ENCODE assay signal across 17 mouse cellular contexts in the genomic region with DNA sequence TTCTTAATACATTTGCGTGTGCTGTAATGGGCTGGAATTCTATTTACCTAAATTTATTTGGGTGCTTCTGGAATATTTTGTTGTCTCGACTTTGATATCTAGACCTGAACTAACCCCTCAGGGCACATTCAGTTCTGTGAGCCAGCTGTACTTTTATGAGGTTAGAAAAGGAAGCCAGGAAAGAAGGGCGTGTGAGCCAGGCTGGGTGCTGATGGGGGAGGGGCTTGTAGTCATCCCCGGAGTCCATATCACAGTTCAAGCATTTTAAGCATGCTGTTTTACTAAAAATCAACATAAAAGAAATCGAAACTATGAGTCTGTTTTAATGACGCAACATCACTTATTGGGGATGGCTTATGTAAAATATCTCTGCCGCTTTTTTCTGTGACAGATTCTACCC. TPM values are rescaled to one million over a fixed set of nuclear protein-coding genes. Genes with fewer than 3 reads are reported as not detected.
DNase-seq lines count a peak whose midpoint lies in the region; ATAC-seq and TF ChIP-seq lines count a peak whose summit lies in the region.
"Had no signal": no experiment of that assay in that cellular context is flagged by ENCODE, and none has a peak within 500 bp of the region (broad histone marks: within the 10 kb centered on the region; RNA-seq: fewer than 3 reads in every experiment).

No protein-coding gene starts in this region.

- H3K9me3 ChIP-seq in heart, embryonic 11.5 days (replicated peaks; ENCODE audit: control insufficient read depth, low read length) = no peaks in the 10 kb centered on the region
- H3K9me3 ChIP-seq: forebrain, embryonic 10.5 days; intestine, embryonic 15.5 days; neural tube, embryonic 15.5 days had no signal

- DNase-seq in heart, adult 2 months = peak in 1 of 2 experiments; percentile 4
- DNase-seq in urinary bladder, postnatal 14 days (ENCODE audit: low spot score) = peak; percentile 30
- no peak for DNase-seq in urinary bladder, postnatal 10 days (ENCODE audit: low spot score)
- peak; percentile 34 to 42 for DNase-seq in kidney, postnatal 36 days
- DNase-seq in right cerebral cortex, adult 2 months (ENCODE audit: low spot score in 2 of 2) = no peak
- DNase-seq in cerebellum, adult 18-20 months = no peak
- DNase-seq: adrenal gland, postnatal 25 days; lung, postnatal 14 days; right cerebral cortex, postnatal 14 days had no signal

- no peak overlapping the region for H3K4me3 ChIP-seq in heart, adult 2 months
- H3K4me3 ChIP-seq in heart, embryonic 11.5 days (ENCODE audit: low read depth, low read length) = no peak overlapping the region
- H3K4me3 ChIP-seq: forebrain, embryonic 10.5 days; intestine, embryonic 15.5 days; left cerebral cortex, adult 2 months; neural tube, embryonic 15.5 days had no signal

- no peaks in the 10 kb centered on the region for H3K36me3 ChIP-seq in heart, adult 2 months (ENCODE audit: control insufficient read depth, insufficient read depth, low read length)
- no peaks in the 10 kb centered on the region for H3K36me3 ChIP-seq in heart, embryonic 11.5 days (ENCODE audit: control insufficient read depth, insufficient read depth, low read length)
- H3K36me3 ChIP-seq: forebrain, embryonic 10.5 days; intestine, embryonic 15.5 days; neural tube, embryonic 15.5 days had no signal

- intact Hi-C loops in heart, adult 2 months (cut with DNase I) = loop anchor here (5.0 kb wide), 1 partner anchor 41 kb away; a partner anchor contains a TSS

- WGBS in heart, adult 2 months = 67% methylated on average over 7 of the region's 7 CpGs
- WGBS in heart, embryonic 11.5 days (ENCODE audit: insufficient replicate concordance) = 74% methylated on average over 7 of the region's 7 CpGs

- H3K79me2 ChIP-seq in heart, adult 2 months (replicated peaks; ENCODE audit: control insufficient read depth, insufficient read depth, low read length) = no peaks in the 10 kb centered on the region; the same call in 1 of the 2 replicates

- peak overlapping the region; percentile 12 for H3K27ac ChIP-seq in heart, adult 2 months
- H3K27ac ChIP-seq in heart, embryonic 11.5 days (ENCODE audit: low read depth, low read length) = no peak overlapping the region
- H3K27ac ChIP-seq: forebrain, embryonic 10.5 days; intestine, embryonic 15.5 days; left cerebral cortex, adult 2 months; neural tube, embryonic 15.5 days had no signal

- H3K4me2 ChIP-seq in heart, embryonic 11.5 days = no peak overlapping the region
- H3K4me2 ChIP-seq: intestine, embryonic 15.5 days; liver, embryonic 11.5 days; neural tube, embryonic 15.5 days had no signal

- TF ChIP-seq CTCF in heart, adult 2 months (IDR thresholded peaks at IDR 0.05) = no peak

- no peak for TF ChIP-seq POLR2A in heart, adult 2 months (IDR thresholded peaks at IDR 0.05; ENCODE audit: insufficient read depth, low read depth, low read length)

- H3K9ac ChIP-seq in heart, adult 2 months (ENCODE audit: low read depth, low read length) = no peak overlapping the region
- no peak overlapping the region for H3K9ac ChIP-seq in heart, embryonic 11.5 days (ENCODE audit: low read depth, low read length)
- H3K9ac ChIP-seq: intestine, embryonic 15.5 days; neural tube, embryonic 15.5 days had no signal

- no peak for TF ChIP-seq EP300 in heart, adult 2 months (IDR thresholded peaks at IDR 0.05; ENCODE audit: insufficient read depth, low read depth, low read length)

- no peaks in the 10 kb centered on the region; the same call in 1 of the 2 replicates for H3K4me1 ChIP-seq in heart, adult 2 months (ENCODE audit: control insufficient read depth, insufficient read depth, low read length)
- H3K4me1 ChIP-seq in heart, embryonic 11.5 days (ENCODE audit: control insufficient read depth, insufficient read depth, low read length) = 0 out of 2 replicates have a peak, but pooled peaks cover 3% of the 10 kb centered on the region
- H3K4me1 ChIP-seq: forebrain, embryonic 10.5 days; intestine, embryonic 15.5 days; neural tube, embryonic 15.5 days had no signal

- no peaks in the 10 kb centered on the region for H3K27me3 ChIP-seq in heart, adult 2 months (ENCODE audit: control insufficient read depth, insufficient read depth, low read length)
- H3K27me3 ChIP-seq in heart, embryonic 11.5 days (ENCODE audit: control insufficient read depth, insufficient read depth, low read length) = no peaks in the 10 kb centered on the region
- H3K27me3 ChIP-seq: intestine, embryonic 15.5 days; neural tube, embryonic 15.5 days had no signal

- no peak for ATAC-seq in heart, embryonic 11.5 days (replicated peaks; ENCODE audit: insufficient number of reproducible peaks, low FRiP score, low TSS enrichment)
- ATAC-seq in erythroid progenitor cell, adult 5-6 weeks (replicated peaks; ENCODE audit: low FRiP score, poor library complexity, severe bottlenecking) = no peak
- ATAC-seq: intestine, embryonic 15.5 days; midbrain, embryonic 16.5 days had no signal

RNA-seq across cellular contexts. Expression of a gene that starts 42.0 kb away (rescaled TPM):
- 10 to 100 TPM; 48.7 to 54.6 TPM for total RNA-seq in heart, adult 2 months (2021)
- 16.3 and 32.5 TPM in 2 replicates for polyA plus RNA-seq in heart, adult 2 months (2012; rRNA removed)
- 8.0 and 9.8 TPM in 2 replicates for polyA plus RNA-seq in heart, embryonic 11.5 days (2014; fragmentation: Nextera tagmentation; extraction: Ambion mirVana)
- total RNA-seq in erythroid progenitor cell, adult 5-6 weeks (2015; ENCODE audit: low replicate concordance) = not detected in 2 replicates
- not detected in 2 replicates for total RNA-seq in erythroid progenitor cell, adult 5-6 weeks (2017; ENCODE audit: low replicate concordance)

Comparison
In these comparisons a context has a peak if more than half of its experiments do, and no peak if none do; other contexts are left out.
1. DNase-seq: peak in urinary bladder, postnatal 14 days (single experiment) and kidney, postnatal 36 days (2 of 2); none in urinary bladder, postnatal 10 days (single experiment), right cerebral cortex, adult 2 months (0 of 2) and cerebellum, adult 18-20 months (0 of 2).
2. RNA of a gene that starts 42.0 kb away (total RNA-seq): 48.7 to 54.6 TPM in heart, adult 2 months; not detected in erythroid progenitor cell, adult 5-6 weeks; every median in the first group is over 10 times any median in the second.